In the genomic region with DNA sequence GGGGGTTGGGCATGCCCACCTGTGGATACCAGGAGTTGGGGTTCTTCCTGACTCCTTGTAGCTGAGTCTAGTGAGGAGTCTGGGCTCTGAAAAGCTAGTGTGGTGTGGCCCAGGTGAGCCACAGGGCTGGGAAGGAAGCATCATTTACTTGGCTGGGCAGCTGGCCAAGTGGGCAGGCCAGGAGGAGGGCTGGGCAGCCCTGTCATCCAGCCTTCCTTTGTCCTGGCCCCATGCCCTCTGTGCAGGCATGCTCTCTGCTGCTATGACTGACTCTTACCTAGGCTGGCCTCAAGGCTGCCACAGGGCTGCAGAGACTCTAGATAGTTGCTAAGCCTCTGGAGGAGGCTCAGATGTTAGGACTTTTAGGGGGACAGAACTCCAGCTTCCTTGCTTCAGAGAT, we compare ENCODE assay signal across 8 mouse cellular contexts. TPM values are rescaled to one million over a fixed set of nuclear protein-coding genes. Genes with fewer than 3 reads are reported as not detected.
A peak's percentile ranks its signal among the peaks of the same experiment; 100 is the strongest.
DNase-seq lines count a peak whose midpoint lies in the region; ATAC-seq and TF ChIP-seq lines count a peak whose summit lies in the region.

No protein-coding gene starts in this region.

- H3K9me3 ChIP-seq in forebrain, embryonic 14.5 days (replicated peaks; ENCODE audit: control insufficient read depth, low read length): no peaks in the 10 kb centered on the region
- H3K9me3 ChIP-seq in forebrain, embryonic 16.5 days (ENCODE audit: control insufficient read depth, low read length): no peaks in the 10 kb centered on the region
- H3K9me3 ChIP-seq in intestine, embryonic 16.5 days (ENCODE audit: control insufficient read depth, low read length): no peaks in the 10 kb centered on the region
- no peaks in the 10 kb centered on the region for H3K9me3 ChIP-seq in lung, postnatal 0 days (ENCODE audit: low read length)

- H3K27ac ChIP-seq in forebrain, embryonic 14.5 days (ENCODE audit: low read depth, low read length): no peak overlapping the region
- no peak overlapping the region for H3K27ac ChIP-seq in forebrain, embryonic 16.5 days (ENCODE audit: low read length)
- H3K27ac ChIP-seq in intestine, embryonic 16.5 days (ENCODE audit: low read length): peak overlapping the region; percentile 20
- no peak overlapping the region for H3K27ac ChIP-seq in lung, postnatal 0 days (ENCODE audit: low read length)

- peak; percentile 14 for DNase-seq in forebrain, embryonic 14.5 days (ENCODE audit: low spot score)
- peak; percentile 84 to 92 for DNase-seq in cerebellum, postnatal 14 days
- peak; percentile 88 for DNase-seq in lung, postnatal 0 days (ENCODE audit: low spot score)
- no peak for DNase-seq in c-Kit-positive CD71-positive TER-119-positive erythroid progenitor cells, embryonic 14.5 days (ENCODE audit: low spot score)
- no peak for DNase-seq in neural tube, embryonic 10.5 days (ENCODE audit: extremely low spot score, low spot score)
- DNase-seq in left cerebral cortex, postnatal 36 days (ENCODE audit: low spot score in 2 of 2): no peak

- no peak overlapping the region for H3K9ac ChIP-seq in forebrain, embryonic 14.5 days (ENCODE audit: low read length)
- no peak overlapping the region for H3K9ac ChIP-seq in forebrain, embryonic 16.5 days (replicated peaks; ENCODE audit: low read depth, low read length)
- no peak overlapping the region for H3K9ac ChIP-seq in intestine, embryonic 16.5 days (ENCODE audit: low read depth, low read length)
- no peak overlapping the region for H3K9ac ChIP-seq in lung, postnatal 0 days (replicated peaks; ENCODE audit: low read depth)

- no peak for ATAC-seq in forebrain, embryonic 14.5 days
- ATAC-seq in forebrain, embryonic 16.5 days: no peak
- peak; percentile 75 for ATAC-seq in intestine, embryonic 16.5 days
- ATAC-seq in lung, postnatal 0 days: peak; percentile 73

- peaks cover 7% of the 10 kb centered on the region for H3K4me1 ChIP-seq in forebrain, embryonic 14.5 days (ENCODE audit: control insufficient read depth, insufficient read depth, low read length)
- H3K4me1 ChIP-seq in forebrain, embryonic 16.5 days (replicated peaks; ENCODE audit: control insufficient read depth, insufficient read depth, low read length): peaks cover 5% of the 10 kb centered on the region; the same call in 1 of the 2 replicates
- peaks cover 65% of the 10 kb centered on the region for H3K4me1 ChIP-seq in intestine, embryonic 16.5 days (ENCODE audit: control insufficient read depth, insufficient read depth, low read length)
- H3K4me1 ChIP-seq in lung, postnatal 0 days (ENCODE audit: insufficient read depth, low read depth, low read length): peaks cover 20% of the 10 kb centered on the region

- no peak overlapping the region for H3K4me3 ChIP-seq in forebrain, embryonic 14.5 days (ENCODE audit: low read depth, low read length)
- H3K4me3 ChIP-seq in forebrain, embryonic 16.5 days (replicated peaks; ENCODE audit: low read length): no peak overlapping the region
- no peak overlapping the region for H3K4me3 ChIP-seq in intestine, embryonic 16.5 days (ENCODE audit: low read length)
- H3K4me3 ChIP-seq in lung, postnatal 0 days (ENCODE audit: low read depth, low read length): no peak overlapping the region

- intact Hi-C loops in left cerebral cortex, postnatal 36 days (cut with DNase I): no loop called here

- no peak for TF ChIP-seq EP300 in lung, postnatal 0 days (IDR thresholded peaks at IDR 0.05)

- H3K4me2 ChIP-seq in forebrain, embryonic 14.5 days (ENCODE audit: low read length): no peak overlapping the region
- H3K4me2 ChIP-seq in forebrain, embryonic 16.5 days (ENCODE audit: low read length): no peak overlapping the region
- no peak overlapping the region for H3K4me2 ChIP-seq in intestine, embryonic 16.5 days (ENCODE audit: low read depth, low read length)
- no peak overlapping the region for H3K4me2 ChIP-seq in lung, postnatal 0 days (replicated peaks; ENCODE audit: low read depth, low read length)

- H3K36me3 ChIP-seq in forebrain, embryonic 14.5 days (ENCODE audit: control insufficient read depth, insufficient read depth, low read length): no peaks in the 10 kb centered on the region
- no peaks in the 10 kb centered on the region for H3K36me3 ChIP-seq in forebrain, embryonic 16.5 days (ENCODE audit: control insufficient read depth, insufficient read depth)
- H3K36me3 ChIP-seq in intestine, embryonic 16.5 days (ENCODE audit: control insufficient read depth, insufficient read depth, low read length): no peaks in the 10 kb centered on the region
- H3K36me3 ChIP-seq in lung, postnatal 0 days (ENCODE audit: insufficient read depth, low read length): no peaks in the 10 kb centered on the region

- TF ChIP-seq CTCF in lung, postnatal 0 days (IDR thresholded peaks at IDR 0.05): no peak

- no peaks in the 10 kb centered on the region for H3K27me3 ChIP-seq in forebrain, embryonic 14.5 days (replicated peaks; ENCODE audit: control insufficient read depth, insufficient read depth, low read length)
- no peaks in the 10 kb centered on the region for H3K27me3 ChIP-seq in forebrain, embryonic 16.5 days (replicated peaks; ENCODE audit: control insufficient read depth, insufficient read depth, low read length)
- no peaks in the 10 kb centered on the region for H3K27me3 ChIP-seq in intestine, embryonic 16.5 days (replicated peaks; ENCODE audit: control insufficient read depth, insufficient read depth, low read length)
- no peaks in the 10 kb centered on the region for H3K27me3 ChIP-seq in lung, postnatal 0 days (replicated peaks; ENCODE audit: insufficient read depth, low read length)

RNA-seq across cellular contexts. Expression of a gene that starts 42.0 kb away (rescaled TPM):
- polyA plus RNA-seq in forebrain, embryonic 14.5 days (2014; fragmentation: Nextera tagmentation; extraction: Ambion mirVana): 2.0 and 2.6 TPM in 2 replicates
- polyA plus RNA-seq in forebrain, embryonic 16.5 days (2015; fragmentation: Nextera tagmentation; extraction: Ambion mirVana): 2.4 and 3.4 TPM in 2 replicates
- polyA plus RNA-seq in intestine, embryonic 16.5 days (2015; fragmentation: Nextera tagmentation; extraction: Ambion mirVana): 9.9 and 11.4 TPM in 2 replicates
- 9.6 and 10.3 TPM in 2 replicates for polyA plus RNA-seq in lung, postnatal 0 days (2015; fragmentation: Nextera tagmentation; extraction: Ambion mirVana)
- 10 to 100 TPM; 19.7 to 25.6 TPM for total RNA-seq in left cerebral cortex, postnatal 36 days (2021)

Comparison
In these comparisons a context has a peak if more than half of its experiments do, and no peak if none do; other contexts are left out.
1. ATAC-seq: peak in intestine, embryonic 16.5 days (single experiment) and lung, postnatal 0 days (single experiment); none in forebrain, embryonic 14.5 days (single experiment) and forebrain, embryonic 16.5 days (single experiment).
2. DNase-seq: peak in forebrain, embryonic 14.5 days (single experiment), cerebellum, postnatal 14 days (2 of 2) and lung, postnatal 0 days (single experiment); none in c-Kit-positive CD71-positive TER-119-positive erythroid progenitor cells, embryonic 14.5 days (single experiment), neural tube, embryonic 10.5 days (single experiment) and left cerebral cortex, postnatal 36 days (0 of 2).